In genomic region chr9:113924883-113925282, GRCm38 (mm10) we compare ENCODE assay signal across 22 mouse cellular contexts. TPM values are rescaled to one million over a fixed set of nuclear protein-coding genes. Genes with fewer than 3 reads are reported as not detected.
DNase-seq lines count a peak whose midpoint lies in the region; ATAC-seq and TF ChIP-seq lines count a peak whose summit lies in the region.
"Had no signal": no experiment of that assay in that cellular context is flagged by ENCODE, and none has a peak within 500 bp of the region (broad histone marks: within the 10 kb centered on the region; RNA-seq: fewer than 3 reads in every experiment).

No protein-coding gene starts in this region.

- H3K9me3 ChIP-seq in embryonic facial prominence, embryonic 15.5 days (replicated peaks) = no peaks in the 10 kb centered on the region
- H3K9me3 ChIP-seq in embryonic facial prominence, embryonic 10.5 days = no peaks in the 10 kb centered on the region
- H3K9me3 ChIP-seq in liver, embryonic 11.5 days (ENCODE audit: control insufficient read depth, low read length) = no peaks in the 10 kb centered on the region
- H3K9me3 ChIP-seq: G1E had no signal

- 0 out of 2 replicates have a peak, but pooled peaks cover under 1% of the 10 kb centered on the region for H3K4me1 ChIP-seq in embryonic facial prominence, embryonic 15.5 days
- H3K4me1 ChIP-seq in embryonic facial prominence, embryonic 10.5 days = no peaks in the 10 kb centered on the region
- H3K4me1 ChIP-seq in liver, adult 2 months (ENCODE audit: control insufficient read depth, insufficient read depth, low read length) = peaks cover 7% of the 10 kb centered on the region
- no peaks in the 10 kb centered on the region for H3K4me1 ChIP-seq in liver, embryonic 11.5 days (replicated peaks; ENCODE audit: control insufficient read depth, insufficient read depth, low read length)

- H3K27ac ChIP-seq in embryonic facial prominence, embryonic 15.5 days (replicated peaks) = peak overlapping the region; percentile 14; the same call in 1 of the 2 replicates
- no peak overlapping the region for H3K27ac ChIP-seq in embryonic facial prominence, embryonic 10.5 days (replicated peaks)
- H3K27ac ChIP-seq in liver, adult 2 months (replicated peaks; ENCODE audit: insufficient read depth, low read depth, low read length) = no peak overlapping the region
- no peak overlapping the region for H3K27ac ChIP-seq in liver, embryonic 11.5 days (ENCODE audit: low read depth, low read length)

- no peak overlapping the region for H3K4me3 ChIP-seq in embryonic facial prominence, embryonic 15.5 days (replicated peaks)
- H3K4me3 ChIP-seq in embryonic facial prominence, embryonic 10.5 days = no peak overlapping the region
- H3K4me3 ChIP-seq in liver, adult 2 months (ENCODE audit: insufficient read depth, low read depth, low read length) = no peak overlapping the region
- no peak overlapping the region for H3K4me3 ChIP-seq in liver, embryonic 11.5 days (ENCODE audit: low read depth, low read length)

- WGBS in embryonic facial prominence, embryonic 15.5 days = 84% methylated on average over 5 of the region's 5 CpGs
- WGBS in embryonic facial prominence, embryonic 10.5 days = 89% methylated on average over 5 of the region's 5 CpGs
- 87% methylated on average over 5 of the region's 5 CpGs for WGBS in liver, adult 2 months
- WGBS in liver, embryonic 11.5 days = 78% methylated on average over 5 of the region's 5 CpGs

- no peak for DNase-seq in embryonic facial prominence, embryonic 10.5 days (ENCODE audit: low spot score)
- peak; percentile 25 for DNase-seq in liver, adult 2 months (ENCODE audit: extremely low read depth, low read depth, low spot score)
- DNase-seq in liver, embryonic 11.5 days (ENCODE audit: low spot score) = no peak
- DNase-seq in fat pad, adult 2 months (ENCODE audit: extremely low read depth, low read depth, low spot score) = peak; percentile 91
- peak; percentile 84 for DNase-seq in gonadal fat pad, adult 2 months (ENCODE audit: low read depth)
- DNase-seq in adrenal gland, postnatal 36 days = no peak
- DNase-seq in ovary, postnatal 36 days (ENCODE audit: low spot score) = no peak
- DNase-seq: adrenal gland, adult 2 months; adrenal gland, adult 8-10 months; adrenal gland, postnatal 10 days; adrenal gland, postnatal 14 days; adrenal gland, postnatal 25 days; B cell, adult 2 months; cerebellum, adult 11 months; cerebellum, adult 11-12 months; cerebellum, adult 18-20 months had no signal

- no peak for TF ChIP-seq CTCF in liver, adult 2 months (IDR thresholded peaks at IDR 0.05; ENCODE audit: low read depth, low read length)

- no peaks in the 10 kb centered on the region for H3K79me2 ChIP-seq in liver, adult 2 months (ENCODE audit: control insufficient read depth, insufficient read depth, low read length)

- TF ChIP-seq POLR2A in liver, adult 2 months (IDR thresholded peaks at IDR 0.05; ENCODE audit: extremely low read depth, insufficient read depth, low read length) = no peak

- no peak for ATAC-seq in embryonic facial prominence, embryonic 15.5 days (ENCODE audit: insufficient number of reproducible peaks, low FRiP score, low TSS enrichment, low read depth)
- no peak for ATAC-seq in liver, embryonic 11.5 days (replicated peaks; ENCODE audit: low FRiP score)
- ATAC-seq: activated CD4-positive, CD25-positive, alpha-beta regulatory T cell, adult 4 months; CD4-positive, CD25-positive, alpha-beta regulatory T cell, adult 4 months; Patski had no signal

- peaks cover 25% of the 10 kb centered on the region for H3K36me3 ChIP-seq in embryonic facial prominence, embryonic 15.5 days
- peaks cover 37% of the 10 kb centered on the region for H3K36me3 ChIP-seq in embryonic facial prominence, embryonic 10.5 days (replicated peaks)
- no peaks in the 10 kb centered on the region for H3K36me3 ChIP-seq in liver, adult 2 months (ENCODE audit: control insufficient read depth, insufficient read depth, low read length)
- peaks cover 3% of the 10 kb centered on the region; the same call in 1 of the 2 replicates for H3K36me3 ChIP-seq in liver, embryonic 11.5 days (ENCODE audit: control insufficient read depth, insufficient read depth, low read length)

- no peak overlapping the region for H3K4me2 ChIP-seq in embryonic facial prominence, embryonic 15.5 days (replicated peaks)
- H3K4me2 ChIP-seq in liver, embryonic 11.5 days = no peak overlapping the region

- H3K9ac ChIP-seq in embryonic facial prominence, embryonic 15.5 days = no peak overlapping the region
- H3K9ac ChIP-seq in liver, adult 2 months (ENCODE audit: low read depth, low read length) = no peak overlapping the region
- no peak overlapping the region for H3K9ac ChIP-seq in liver, embryonic 11.5 days (ENCODE audit: low read depth, low read length)

- no peaks in the 10 kb centered on the region for H3K27me3 ChIP-seq in embryonic facial prominence, embryonic 15.5 days
- no peaks in the 10 kb centered on the region for H3K27me3 ChIP-seq in embryonic facial prominence, embryonic 10.5 days (replicated peaks; ENCODE audit: low read depth, poor library complexity, severe bottlenecking)
- no peaks in the 10 kb centered on the region for H3K27me3 ChIP-seq in liver, adult 2 months (ENCODE audit: control insufficient read depth, insufficient read depth, low read length)
- H3K27me3 ChIP-seq in liver, embryonic 11.5 days (replicated peaks; ENCODE audit: control insufficient read depth, insufficient read depth, low read length) = no peaks in the 10 kb centered on the region
- H3K27me3 ChIP-seq: CH12.LX, Patski had no signal

RNA-seq across cellular contexts. Expression of gene Ubp1, which starts 5.9 kb away (rescaled TPM):
- 35.6 and 37.2 TPM in 2 replicates for polyA plus RNA-seq in embryonic facial prominence, embryonic 15.5 days (2015; fragmentation: Nextera tagmentation; extraction: Ambion mirVana)
- polyA plus RNA-seq in embryonic facial prominence, embryonic 10.5 days (2016; fragmentation: Nextera tagmentation; extraction: Ambion mirVana) = 39.0 and 39.2 TPM in 2 replicates
- 24.2 and 30.9 TPM in 2 replicates for total RNA-seq in liver, adult 2 months (2014; rRNA removed)
- polyA plus RNA-seq in liver, adult 2 months (2012; rRNA removed) = 26.6 and 27.8 TPM in 2 replicates
- 57.4 and 58.5 TPM in 2 replicates for polyA plus RNA-seq in liver, embryonic 11.5 days (2014; fragmentation: Nextera tagmentation; extraction: Ambion mirVana)
- polyA plus RNA-seq in gonadal fat pad, adult 2 months (2012; rRNA removed) = 41.0 and 42.8 TPM in 2 replicates
- total RNA-seq in adrenal gland, postnatal 36 days (2021) = 10 to 100 TPM; 53.6 to 54.6 TPM

Comparison
In these comparisons a context has a peak if more than half of its experiments do, and no peak if none do; other contexts are left out.
1. DNase-seq: peak in liver, adult 2 months (single experiment), fat pad, adult 2 months (single experiment) and gonadal fat pad, adult 2 months (single experiment); none in embryonic facial prominence, embryonic 10.5 days (single experiment), liver, embryonic 11.5 days (single experiment), adrenal gland, postnatal 36 days (0 of 2) and ovary, postnatal 36 days (single experiment).